Mouse (Mus musculus): ENCODE results near the gene Ppy. TPM values are rescaled to one million over a fixed set of nuclear protein-coding genes. Genes with fewer than 3 reads are reported as not detected.

The Ppy gene
- polyA plus RNA-seq, 1 experiment, result 0.29 TPM

- TF ChIP-seq CTCF (IDR thresholded peaks at IDR 0.05; ENCODE audit: extremely low read depth, insufficient read depth, insufficient read length, insufficient replicate concordance) (no peak), POLR2A (IDR thresholded peaks at IDR 0.05; ENCODE audit: low read depth, low read length) (no peak)
- DNase-seq (ENCODE audit: low read depth in 1 of 2, low spot score in 2 of 2), result no peak
- H3K27me3 ChIP-seq (ENCODE audit: control insufficient read depth, insufficient read depth, low read length), result 0 out of 2 replicates have a peak, but pooled peaks cover 3% of the 10 kb centered on the region
- H3K4me1 ChIP-seq (ENCODE audit: control insufficient read depth, insufficient read depth, insufficient read length), result no peaks in the 10 kb centered on the region
- H3K27ac ChIP-seq (ENCODE audit: insufficient read depth, low read length), result no peak overlapping the region
- no peaks in the 10 kb centered on the region for H3K36me3 ChIP-seq (ENCODE audit: control insufficient read depth, insufficient read depth, low read length)
- H3K4me3 ChIP-seq (ENCODE audit: extremely low read depth, insufficient read depth, insufficient read length), result no peak overlapping the region
- 46% methylated on average over 16 of the region's 16 CpGs for WGBS
Measured at GRCm38 (mm10) chr11:102061941-102062473, 39.1 kb downstream of the Ppy start.

GRCm38 (mm10) chr11:102061236-102061940 lies 39.7 kb downstream of the Ppy start:
- H3K27ac ChIP-seq (ENCODE audit: insufficient read depth, low read length), result no peak overlapping the region
- H3K36me3 ChIP-seq (ENCODE audit: control insufficient read depth, insufficient read depth, low read length), result no peaks in the 10 kb centered on the region
- H3K27me3 ChIP-seq (ENCODE audit: control insufficient read depth, insufficient read depth, low read length), result 0 out of 2 replicates have a peak, but pooled peaks cover 3% of the 10 kb centered on the region
- no peaks in the 10 kb centered on the region for H3K4me1 ChIP-seq (ENCODE audit: control insufficient read depth, insufficient read depth, insufficient read length)
- 7% methylated on average over 23 of the region's 23 CpGs for WGBS
- DNase-seq (ENCODE audit: low read depth in 1 of 2, low spot score in 2 of 2), result peak; percentile 4 to 39
- TF ChIP-seq CTCF (IDR thresholded peaks at IDR 0.05; ENCODE audit: extremely low read depth, insufficient read depth, insufficient read length, insufficient replicate concordance) (peak; percentile 78; the same call in 1 of the 2 replicates), POLR2A (IDR thresholded peaks at IDR 0.05; ENCODE audit: low read depth, low read length) (no peak)
- no peak overlapping the region; the same call in 1 of the 2 replicates for H3K4me3 ChIP-seq (ENCODE audit: extremely low read depth, insufficient read depth, insufficient read length)

- Histone ChIP-seq H3K36me3 (ENCODE audit: control insufficient read depth, insufficient read depth, low read length) (no peaks in the 10 kb centered on the region), H3K27me3 (ENCODE audit: control insufficient read depth, insufficient read depth, low read length) (no peaks in the 10 kb centered on the region), H3K4me1 (ENCODE audit: control insufficient read depth, insufficient read depth, insufficient read length) (no peaks in the 10 kb centered on the region; the same call in 1 of the 2 replicates), H3K4me3 (ENCODE audit: extremely low read depth, insufficient read depth, insufficient read length) (no peak overlapping the region), H3K27ac (ENCODE audit: insufficient read depth, low read length) (no peak overlapping the region)
- TF ChIP-seq CTCF (IDR thresholded peaks at IDR 0.05; ENCODE audit: extremely low read depth, insufficient read depth, insufficient read length, insufficient replicate concordance) (peak; percentile 32; the same call in 1 of the 2 replicates), POLR2A (IDR thresholded peaks at IDR 0.05; ENCODE audit: low read depth, low read length) (no peak)
- no peak for DNase-seq (ENCODE audit: low read depth in 1 of 2, low spot score in 2 of 2)
- WGBS, result 24% methylated on average over 9 of the region's 9 CpGs
Measured at GRCm38 (mm10) chr11:102053847-102054246, 47.3 kb downstream of the Ppy start.

GRCm38 (mm10) chr11:102053183-102053582 lies 47.9 kb downstream of the Ppy start:
- Histone ChIP-seq H3K27me3 (ENCODE audit: control insufficient read depth, insufficient read depth, low read length) (no peaks in the 10 kb centered on the region), H3K36me3 (ENCODE audit: control insufficient read depth, insufficient read depth, low read length) (no peaks in the 10 kb centered on the region), H3K4me3 (ENCODE audit: extremely low read depth, insufficient read depth, insufficient read length) (no peak overlapping the region), H3K27ac (ENCODE audit: insufficient read depth, low read length) (no peak overlapping the region), H3K4me1 (ENCODE audit: control insufficient read depth, insufficient read depth, insufficient read length) (no peaks in the 10 kb centered on the region; the same call in 1 of the 2 replicates)
- 62% methylated on average over 7 of the region's 7 CpGs for WGBS
- TF ChIP-seq POLR2A (IDR thresholded peaks at IDR 0.05; ENCODE audit: low read depth, low read length) (no peak), CTCF (IDR thresholded peaks at IDR 0.05; ENCODE audit: extremely low read depth, insufficient read depth, insufficient read length, insufficient replicate concordance) (no peak)
- DNase-seq (ENCODE audit: low read depth in 1 of 2, low spot score in 2 of 2), result no peak

- Histone ChIP-seq H3K27ac (ENCODE audit: insufficient read depth, low read length) (peak overlapping the region; percentile 75), H3K4me3 (ENCODE audit: extremely low read depth, insufficient read depth, insufficient read length) (no peak overlapping the region), H3K27me3 (ENCODE audit: control insufficient read depth, insufficient read depth, low read length) (no peaks in the 10 kb centered on the region), H3K36me3 (ENCODE audit: control insufficient read depth, insufficient read depth, low read length) (no peaks in the 10 kb centered on the region), H3K4me1 (ENCODE audit: control insufficient read depth, insufficient read depth, insufficient read length) (no peaks in the 10 kb centered on the region; the same call in 1 of the 2 replicates)
- WGBS, result 84% methylated on average over 12 of the region's 12 CpGs
- no peak for DNase-seq (ENCODE audit: low read depth in 1 of 2, low spot score in 2 of 2)
- TF ChIP-seq POLR2A (IDR thresholded peaks at IDR 0.05; ENCODE audit: low read depth, low read length) (no peak), CTCF (IDR thresholded peaks at IDR 0.05; ENCODE audit: extremely low read depth, insufficient read depth, insufficient read length, insufficient replicate concordance) (no peak)
Measured at GRCm38 (mm10) chr11:102052697-102053096, 48.4 kb downstream of the Ppy start.

GRCm38 (mm10) chr11:102051954-102052353 lies 49.2 kb downstream of the Ppy start:
- no peak for DNase-seq (ENCODE audit: low read depth in 1 of 2, low spot score in 2 of 2)
- H3K27me3 ChIP-seq (ENCODE audit: control insufficient read depth, insufficient read depth, low read length), result no peaks in the 10 kb centered on the region
- no peak overlapping the region for H3K4me3 ChIP-seq (ENCODE audit: extremely low read depth, insufficient read depth, insufficient read length)
- no peak for TF ChIP-seq POLR2A (IDR thresholded peaks at IDR 0.05; ENCODE audit: low read depth, low read length)
- no peak for TF ChIP-seq CTCF (IDR thresholded peaks at IDR 0.05; ENCODE audit: extremely low read depth, insufficient read depth, insufficient read length, insufficient replicate concordance)
- 84% methylated on average over 4 of the region's 4 CpGs for WGBS
- H3K27ac ChIP-seq (ENCODE audit: insufficient read depth, low read length), result peak overlapping the region; percentile 75
- no peaks in the 10 kb centered on the region for H3K36me3 ChIP-seq (ENCODE audit: control insufficient read depth, insufficient read depth, low read length)
- no peaks in the 10 kb centered on the region; the same call in 1 of the 2 replicates for H3K4me1 ChIP-seq (ENCODE audit: control insufficient read depth, insufficient read depth, insufficient read length)

GRCm38 (mm10) chr11:102051541-102051940 lies 49.6 kb downstream of the Ppy start:
- Histone ChIP-seq H3K4me1 (ENCODE audit: control insufficient read depth, insufficient read depth, insufficient read length) (no peaks in the 10 kb centered on the region; the same call in 1 of the 2 replicates), H3K36me3 (ENCODE audit: control insufficient read depth, insufficient read depth, low read length) (no peaks in the 10 kb centered on the region), H3K27ac (ENCODE audit: insufficient read depth, low read length) (peak overlapping the region; percentile 75), H3K4me3 (ENCODE audit: extremely low read depth, insufficient read depth, insufficient read length) (no peak overlapping the region), H3K27me3 (ENCODE audit: control insufficient read depth, insufficient read depth, low read length) (no peaks in the 10 kb centered on the region)
- TF ChIP-seq CTCF (IDR thresholded peaks at IDR 0.05; ENCODE audit: extremely low read depth, insufficient read depth, insufficient read length, insufficient replicate concordance), result no peak
- no peak for TF ChIP-seq POLR2A (IDR thresholded peaks at IDR 0.05; ENCODE audit: low read depth, low read length)
- whole genome bisulfite sequencing, result 80% methylated on average over 4 of the region's 4 CpGs
- no peak for DNase-seq (ENCODE audit: low read depth in 1 of 2, low spot score in 2 of 2)

Other genes with a start within 250 kb of the Ppy start
- gene Meox1, start 206.9 kb downstream of the Ppy start, polyA plus RNA-seq (2012; rRNA removed), result 0.22 and 0.40 TPM in 2 replicates
- gene Sost, start 134.3 kb downstream of the Ppy start, polyA plus RNA-seq (2012; rRNA removed), result 0.05 and 0.20 TPM in 2 replicates
- not detected in 2 replicates for gene Cfap97d1, start 117.0 kb downstream of the Ppy start, polyA plus RNA-seq (2012; rRNA removed)
- gene Dusp3, start 114.3 kb downstream of the Ppy start, polyA plus RNA-seq (2012; rRNA removed), result 46.5 and 65.0 TPM in 2 replicates
- 2.1 and 2.7 TPM in 2 replicates for gene Mpp3, start 72.9 kb downstream of the Ppy start, polyA plus RNA-seq (2012; rRNA removed)
- gene Cd300lg, start 59.8 kb downstream of the Ppy start, polyA plus RNA-seq (2012; rRNA removed), result 12.3 and 12.8 TPM in 2 replicates
- gene Mpp2, start 12.8 kb downstream of the Ppy start, polyA plus RNA-seq (2012; rRNA removed), result 7.5 TPM in 2 replicates
- gene Pyy, start 6.5 kb upstream of the Ppy start, polyA plus RNA-seq (2012; rRNA removed), result 0.72 TPM in 1 of 2 replicates, not detected in the other
- 0.20 and 0.58 TPM in 2 replicates for gene Nags, start 44.2 kb upstream of the Ppy start, polyA plus RNA-seq (2012; rRNA removed)
- gene Tmem101, start 55.1 kb upstream of the Ppy start, polyA plus RNA-seq (2012; rRNA removed), result 15.2 and 18.5 TPM in 2 replicates
- 18.0 and 22.7 TPM in 2 replicates for gene Lsm12, start 84.0 kb upstream of the Ppy start, polyA plus RNA-seq (2012; rRNA removed)
- 63.9 and 72.3 TPM in 2 replicates for gene G6pc3, start 88.3 kb upstream of the Ppy start, polyA plus RNA-seq (2012; rRNA removed)
- gene Hdac5, start 128.8 kb upstream of the Ppy start, polyA plus RNA-seq (2012; rRNA removed), result 71.9 and 97.7 TPM in 2 replicates
- gene BC030867, start 147.6 kb upstream of the Ppy start, polyA plus RNA-seq (2012; rRNA removed), result 1.9 and 4.5 TPM in 2 replicates
- 0.13 and 0.19 TPM in 2 replicates for gene Asb16, start 167.4 kb upstream of the Ppy start, polyA plus RNA-seq (2012; rRNA removed)
- gene Tmub2, start 183.6 kb upstream of the Ppy start, polyA plus RNA-seq (2012; rRNA removed), result 31.6 and 41.1 TPM in 2 replicates
- 39.8 and 45.1 TPM in 2 replicates for gene Atxn7l3, start 195.3 kb upstream of the Ppy start, polyA plus RNA-seq (2012; rRNA removed)
- 29.9 and 30.7 TPM in 2 replicates for gene Ubtf, start 218.4 kb upstream of the Ppy start, polyA plus RNA-seq (2012; rRNA removed)

Measured in spleen, adult 2 months (tissue).